Mouse (Mus musculus) macrophage (primary cell): ENCODE data around the gene Gse1. TPM values are rescaled to one million over a fixed set of nuclear protein-coding genes. Genes with fewer than 3 reads are reported as not detected.

Experiments
- H3K27ac ChIP-seq: fragments of 350-480 bp; formaldehyde crosslinking; 2 replicates; pipeline ENCODE4 v1.9.0; 2021
- H3K36me3 ChIP-seq: fragments of 350-480 bp; formaldehyde crosslinking; 2 replicates; pipeline ENCODE4 v1.9.0; 2021; ENCODE audit errors: inconsistent target
- H3K4me3 ChIP-seq: fragments of 350-480 bp; formaldehyde crosslinking; 2 replicates; pipeline ENCODE4 v1.9.0; 2021; ENCODE audit errors: inconsistent target
- H3K79me2 ChIP-seq: fragments of 350-480 bp; formaldehyde crosslinking; 2 replicates; pipeline ENCODE4 v1.9.0; 2021; ENCODE audit errors: inconsistent target
- WGBS: methylation state at CpG from one replicate; pipeline ENCODE4 v1.1.7; 2026; ENCODE audit warnings: inconsistent platforms; ENCODE audit not compliant: missing documents; 5-methylcytosine and 5-hydroxymethylcytosine counted together
- polyA plus RNA-seq: library from polyadenylated mRNA; stranded (reverse); fragments of 250-400 nt; gene quantifications from 3 replicates; pipeline ENCODE4 v1.2.4, GENCODE M21; 2018; ENCODE audit warnings: inconsistent platforms

Gene Gse1
- polyA plus RNA-seq, 1 experiment from 2014 or later: 10.8 TPM

DNA sequence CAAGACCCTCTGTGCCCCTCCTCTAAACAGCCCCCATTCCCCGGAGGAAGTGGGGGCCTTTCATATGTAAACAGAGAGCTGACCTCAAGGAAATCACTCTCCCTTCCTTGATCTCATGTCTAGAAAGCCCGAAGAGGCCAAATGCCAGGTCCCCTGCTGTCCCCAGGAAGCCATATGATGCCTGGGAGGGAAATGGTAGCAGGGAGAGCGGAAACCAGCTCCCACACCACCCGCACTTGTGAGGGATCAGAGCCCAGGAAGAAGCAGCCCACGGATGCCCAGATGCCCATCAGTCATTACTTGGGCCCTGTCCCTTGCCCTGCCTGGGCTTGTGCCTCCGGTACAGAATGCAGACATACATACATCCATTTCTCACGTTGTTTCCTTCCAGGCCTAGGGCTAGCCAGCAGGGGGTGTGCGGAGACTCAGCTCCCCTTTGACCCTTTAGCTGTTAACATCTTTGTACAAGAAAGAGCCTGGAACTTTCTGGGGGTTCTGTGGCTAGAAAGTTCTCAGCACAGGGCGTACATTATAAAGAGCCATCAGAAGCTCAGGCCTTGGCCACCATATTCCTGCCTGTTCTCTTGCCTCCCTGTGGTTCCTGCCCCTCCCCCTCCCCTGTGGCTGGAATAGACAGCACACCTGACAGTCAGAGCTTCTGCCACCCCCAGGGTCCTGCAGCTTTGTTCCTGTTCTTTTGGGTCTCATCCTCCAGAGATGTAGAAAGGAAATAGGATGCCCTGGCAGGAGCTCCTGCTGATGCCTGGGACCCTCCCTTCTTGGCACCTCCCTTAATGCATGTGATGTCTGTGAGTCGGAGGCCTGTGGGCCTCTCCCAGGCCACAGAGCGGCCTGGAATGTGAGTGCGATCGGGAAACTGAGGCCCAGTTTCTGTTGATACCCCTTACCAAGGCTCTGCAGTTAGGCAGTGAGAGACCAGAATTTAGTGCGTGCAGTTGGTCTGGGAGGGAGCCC is 180.3 kb downstream of the Gse1 start:
- no peak overlapping the region for H3K4me3 ChIP-seq
- 72% methylated on average over 14 of the region's 14 CpGs for WGBS
- no peaks in the 10 kb centered on the region for H3K36me3 ChIP-seq
- H3K27ac ChIP-seq: no peak overlapping the region
- no peaks in the 10 kb centered on the region for H3K79me2 ChIP-seq

DNA sequence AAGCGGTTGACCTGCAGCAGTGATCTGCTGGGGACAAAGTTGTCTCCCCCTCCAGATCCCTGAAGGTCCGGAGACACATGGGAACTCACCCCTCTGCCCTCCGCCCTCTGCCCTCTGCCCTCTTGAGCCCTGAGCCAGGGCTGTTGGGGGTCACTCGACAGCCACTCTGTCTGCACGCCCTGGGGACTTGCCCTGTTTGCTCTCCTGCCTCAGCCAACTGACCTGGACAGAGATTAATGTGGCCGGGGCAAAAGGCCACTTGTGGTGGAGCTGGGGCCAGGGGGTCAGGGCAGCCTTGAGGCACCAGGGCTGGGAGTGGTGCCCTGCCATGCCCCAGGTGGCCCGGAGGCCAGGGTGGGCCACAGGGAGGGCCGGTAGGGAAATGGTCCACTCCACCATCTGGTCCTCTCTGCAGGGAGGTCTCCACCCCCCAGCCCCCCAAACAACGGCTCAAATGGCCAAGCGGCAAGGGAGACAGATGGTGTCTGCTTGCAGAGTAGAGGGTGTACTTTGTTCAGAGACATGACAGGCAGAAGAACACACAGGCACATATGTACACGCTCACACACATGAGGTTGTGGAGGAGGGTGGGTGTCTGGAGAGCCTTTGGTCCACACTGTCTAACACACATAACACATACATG is 181.2 kb downstream of the Gse1 start:
- 95% methylated on average over 10 of the region's 11 CpGs for WGBS
- H3K27ac ChIP-seq: no peak overlapping the region
- H3K36me3 ChIP-seq: no peaks in the 10 kb centered on the region
- no peak overlapping the region for H3K4me3 ChIP-seq
- no peaks in the 10 kb centered on the region for H3K79me2 ChIP-seq

DNA sequence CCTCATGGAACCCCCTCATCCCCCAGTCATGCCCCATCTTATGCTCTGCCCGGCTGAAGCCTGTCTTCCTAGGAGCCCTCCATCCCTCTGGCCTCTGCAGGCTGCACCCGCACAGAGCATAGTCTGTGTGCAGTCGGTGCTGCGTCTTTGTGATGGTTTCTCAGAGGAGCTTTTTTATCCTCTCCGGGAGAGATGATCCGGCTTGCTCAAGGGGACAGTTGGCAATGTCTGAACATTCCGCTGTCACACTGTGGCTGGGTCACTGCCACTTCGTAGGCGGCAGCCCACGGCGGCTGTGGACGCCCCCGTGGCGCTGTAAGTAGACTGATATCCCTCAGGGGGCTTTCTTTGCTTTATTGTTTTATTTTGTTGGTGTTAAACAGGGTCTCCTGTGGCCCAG is 182.8 kb downstream of the Gse1 start:
- Histone ChIP-seq H3K36me3 (no peaks in the 10 kb centered on the region), H3K79me2 (no peaks in the 10 kb centered on the region), H3K4me3 (no peak overlapping the region), H3K27ac (no peak overlapping the region)
- 92% methylated on average over 12 of the region's 14 CpGs for WGBS

DNA sequence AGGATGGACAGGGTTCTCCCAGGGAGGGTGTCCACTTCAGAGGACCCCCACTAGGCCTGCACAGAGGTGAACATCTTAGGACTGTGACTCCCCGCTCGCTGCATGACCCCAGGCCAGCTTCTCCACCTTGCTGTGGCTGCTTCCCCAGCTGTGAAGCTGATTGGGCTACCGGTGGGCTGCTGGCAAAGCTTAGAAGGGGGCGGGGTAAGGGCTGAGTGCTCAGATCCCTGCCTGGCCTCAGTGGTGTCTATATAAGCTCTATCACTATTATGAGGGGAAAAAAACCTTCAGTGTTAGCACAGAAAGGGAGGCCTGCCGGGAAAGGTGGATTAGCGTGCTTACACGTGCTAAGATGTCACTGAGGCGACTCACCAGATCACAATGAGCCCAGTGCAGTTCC is 183.6 kb downstream of the Gse1 start:
- 93% methylated on average over 8 of the region's 8 CpGs for WGBS

DNA sequence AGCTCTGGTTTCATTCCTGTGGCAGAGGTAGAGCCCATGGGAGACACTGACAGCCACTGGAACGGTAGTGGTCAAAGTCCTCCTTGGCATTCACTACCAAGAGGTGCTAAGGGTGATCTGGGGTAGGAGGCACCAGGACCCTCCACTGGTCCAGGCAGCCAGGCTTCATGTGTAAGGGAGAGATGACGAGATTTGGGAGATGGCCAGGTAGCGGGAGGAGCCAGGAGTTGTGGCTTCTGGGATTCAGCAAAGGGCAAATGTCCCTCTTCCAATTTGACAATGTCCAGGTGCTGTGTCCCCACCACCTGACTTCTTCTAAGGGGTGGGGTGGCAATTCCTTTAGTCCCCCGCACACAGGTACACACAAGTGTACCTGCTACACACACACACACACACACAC is 184.1 kb downstream of the Gse1 start:
- H3K79me2 ChIP-seq: no peaks in the 10 kb centered on the region
- WGBS: 92% methylated on average over 4 of the region's 4 CpGs
- H3K27ac ChIP-seq: no peak overlapping the region
- H3K36me3 ChIP-seq: no peaks in the 10 kb centered on the region
- H3K4me3 ChIP-seq: no peak overlapping the region

More for the DNA sequence above, 183.6 kb downstream of the Gse1 start:
- no peak overlapping the region for H3K4me3 ChIP-seq
- H3K36me3 ChIP-seq: no peaks in the 10 kb centered on the region
- H3K79me2 ChIP-seq: no peaks in the 10 kb centered on the region
- no peak overlapping the region for H3K27ac ChIP-seq

DNA sequence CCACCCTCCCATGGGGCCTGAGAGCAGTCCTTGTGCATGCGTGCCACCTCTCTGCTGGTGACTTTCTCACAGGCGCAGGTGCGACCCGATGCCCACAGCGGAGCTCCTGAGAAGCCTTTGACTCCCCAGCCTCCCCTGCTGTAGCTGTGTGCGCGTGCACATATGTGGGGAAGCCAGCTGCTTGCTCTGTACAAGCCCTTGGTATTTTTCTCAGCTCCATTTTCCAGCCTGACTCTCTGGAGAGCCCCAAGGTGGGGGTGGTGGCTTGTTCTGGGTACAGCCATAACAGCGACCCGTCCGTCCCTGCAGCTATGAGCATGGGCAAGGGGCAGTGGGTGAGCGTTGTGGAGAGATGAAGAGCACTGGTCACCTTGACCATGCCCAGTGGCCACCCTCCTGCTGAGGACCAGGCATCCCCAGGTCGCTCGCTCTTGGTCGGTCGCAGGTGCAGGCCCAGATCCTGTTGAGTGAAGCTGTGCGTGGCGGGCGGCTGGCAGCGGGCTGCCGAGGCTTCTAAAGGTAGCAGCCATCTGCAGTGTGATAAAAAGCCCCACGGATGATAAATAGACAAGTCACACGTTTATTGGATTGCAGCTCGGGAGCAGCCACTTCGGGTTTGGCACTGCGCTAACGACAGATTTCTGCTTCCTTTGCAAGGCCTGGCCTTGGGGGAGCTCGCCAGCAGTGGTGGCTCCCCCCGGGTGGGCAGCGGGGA is 184.8 kb downstream of the Gse1 start:
- H3K27ac ChIP-seq: no peak overlapping the region
- no peak overlapping the region for H3K4me3 ChIP-seq
- WGBS: 82% methylated on average over 29 of the region's 29 CpGs

DNA sequence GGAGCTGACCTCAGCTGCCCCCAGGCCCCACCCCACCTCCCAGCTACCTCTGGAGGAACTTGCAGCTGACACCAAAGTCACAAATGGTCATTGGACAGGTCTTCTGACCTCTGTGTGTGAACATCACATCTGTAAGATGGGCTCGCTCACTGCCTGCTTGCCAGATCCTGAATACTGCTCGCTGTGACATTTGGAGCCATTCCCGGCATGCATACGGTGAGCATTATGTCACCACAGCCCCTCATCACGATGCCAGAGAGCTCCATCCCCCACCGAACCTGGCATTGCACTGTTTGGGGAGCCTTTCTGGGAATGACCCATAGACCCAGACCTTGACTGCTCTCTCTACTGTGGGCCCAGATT is 185.4 kb downstream of the Gse1 start:
- no peak overlapping the region for H3K4me3 ChIP-seq
- H3K79me2 ChIP-seq: no peaks in the 10 kb centered on the region
- 93% methylated on average over 6 of the region's 6 CpGs for WGBS
- no peaks in the 10 kb centered on the region for H3K36me3 ChIP-seq
- H3K27ac ChIP-seq: no peak overlapping the region

More for the DNA sequence above, 184.8 kb downstream of the Gse1 start:
- no peaks in the 10 kb centered on the region for H3K36me3 ChIP-seq
- no peaks in the 10 kb centered on the region for H3K79me2 ChIP-seq

DNA sequence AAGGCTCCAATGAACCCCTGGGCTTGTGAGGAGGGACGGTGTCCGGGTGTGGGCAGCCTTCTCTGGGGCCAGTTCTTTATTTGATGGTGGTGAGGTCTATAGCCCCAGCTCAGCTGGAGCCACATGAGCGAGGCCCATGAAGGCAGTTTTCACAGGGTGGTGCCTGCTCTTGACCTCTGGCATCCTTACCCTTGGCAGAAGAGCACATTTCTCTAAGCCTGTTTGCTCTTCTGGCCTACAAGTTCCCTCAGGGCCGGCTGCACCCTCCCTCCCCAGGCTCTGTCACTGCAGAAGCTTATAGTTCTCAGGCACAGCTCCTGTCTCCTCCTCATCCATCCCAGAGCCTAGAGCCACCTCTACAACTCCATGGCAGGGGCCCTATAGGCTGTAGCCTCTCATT is 186.0 kb downstream of the Gse1 start:
- WGBS: 93% methylated on average over 4 of the region's 4 CpGs
- no peaks in the 10 kb centered on the region for H3K79me2 ChIP-seq
- H3K36me3 ChIP-seq: no peaks in the 10 kb centered on the region
- H3K4me3 ChIP-seq: no peak overlapping the region
- H3K27ac ChIP-seq: no peak overlapping the region

DNA sequence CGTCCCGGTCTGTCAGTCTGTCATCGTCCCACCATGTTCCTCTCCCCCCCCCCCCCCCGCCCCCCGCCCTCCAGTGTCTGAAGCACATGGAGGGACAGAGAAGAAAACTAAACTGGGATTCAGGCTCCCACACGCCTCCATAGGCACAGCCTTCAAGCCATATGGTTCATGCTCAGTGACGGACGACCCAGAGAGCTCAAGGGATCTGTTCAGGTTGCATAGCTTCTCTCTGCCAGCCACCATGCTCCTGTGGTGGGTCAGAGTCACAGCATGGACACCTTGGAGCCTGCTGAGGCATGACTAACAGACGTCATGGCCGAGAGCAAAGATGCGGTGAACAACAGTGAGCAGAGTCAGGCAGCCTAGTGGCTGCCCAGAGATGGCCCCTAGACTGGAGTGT is 187.2 kb downstream of the Gse1 start:
- H3K27ac ChIP-seq: no peak overlapping the region
- no peak overlapping the region for H3K4me3 ChIP-seq
- no peaks in the 10 kb centered on the region for H3K36me3 ChIP-seq
- 90% methylated on average over 5 of the region's 11 CpGs for WGBS
- no peaks in the 10 kb centered on the region for H3K79me2 ChIP-seq

DNA sequence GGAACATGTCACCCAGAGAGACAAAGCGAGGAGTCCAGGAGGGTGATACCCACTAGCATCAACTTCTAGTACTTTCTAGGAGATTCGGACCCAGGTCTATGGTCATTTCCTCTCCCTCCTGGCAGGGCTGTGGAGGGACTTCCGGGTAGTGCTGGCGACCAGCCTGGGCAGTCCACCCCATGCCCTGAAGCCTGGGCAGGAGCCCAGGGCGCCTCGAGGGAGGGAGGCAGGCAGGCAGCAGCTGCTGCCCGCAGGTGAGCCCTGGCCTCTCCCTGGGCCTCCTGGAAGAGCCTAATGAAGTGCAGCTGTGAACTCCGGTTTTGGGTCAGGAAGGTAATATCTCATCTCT is 187.9 kb downstream of the Gse1 start:
- 58% methylated on average over 6 of the region's 8 CpGs for WGBS
- H3K4me3 ChIP-seq: no peak overlapping the region
- no peaks in the 10 kb centered on the region for H3K79me2 ChIP-seq
- H3K36me3 ChIP-seq: no peaks in the 10 kb centered on the region
- H3K27ac ChIP-seq: no peak overlapping the region

DNA sequence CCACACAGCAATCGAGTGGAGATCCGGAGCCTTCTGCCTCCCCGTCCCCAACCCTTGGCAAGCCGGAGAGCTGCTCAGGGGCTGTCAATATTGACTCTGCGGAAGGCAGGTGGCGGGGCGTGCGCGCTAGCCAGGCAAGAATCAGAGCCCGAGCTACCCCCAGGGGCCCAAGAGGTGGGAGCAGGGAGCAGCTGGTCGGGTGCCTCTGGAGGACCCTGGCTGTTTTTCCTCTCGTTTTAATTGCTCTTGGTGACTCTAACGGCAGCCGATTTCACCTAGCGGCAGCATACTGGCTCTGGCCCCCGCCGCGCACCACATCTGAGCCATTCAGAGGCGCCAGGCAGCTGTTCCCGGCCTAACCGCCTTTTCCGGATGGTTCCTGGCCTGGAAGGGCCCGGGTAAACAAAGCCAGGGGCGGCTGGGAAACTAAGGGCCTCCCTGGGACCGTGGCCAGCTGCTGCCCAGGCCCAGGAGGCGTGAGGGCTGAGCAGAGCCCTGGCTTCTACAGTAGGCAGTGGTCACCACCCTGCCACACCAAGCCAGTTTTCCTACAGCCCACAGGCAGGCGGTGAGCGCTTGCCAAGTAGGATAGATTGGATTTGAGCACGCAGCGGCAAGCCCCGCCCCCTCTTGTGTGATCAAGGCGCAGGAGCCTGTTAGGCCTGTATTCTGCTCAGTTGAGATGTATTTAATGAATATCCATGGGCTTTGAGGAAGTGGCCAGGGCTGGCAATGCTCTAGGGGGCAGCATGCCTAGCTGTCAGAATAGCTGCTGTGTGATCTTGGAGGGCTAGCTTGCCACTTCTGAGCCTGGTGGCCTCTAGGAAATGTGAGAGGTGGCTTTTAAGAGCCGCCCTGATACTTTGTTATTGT is 188.5 kb downstream of the Gse1 start:
- Histone ChIP-seq H3K79me2 (no peaks in the 10 kb centered on the region), H3K4me3 (no peak overlapping the region), H3K36me3 (no peaks in the 10 kb centered on the region), H3K27ac (no peak overlapping the region)
- WGBS: 37% methylated on average over 33 of the region's 33 CpGs

DNA sequence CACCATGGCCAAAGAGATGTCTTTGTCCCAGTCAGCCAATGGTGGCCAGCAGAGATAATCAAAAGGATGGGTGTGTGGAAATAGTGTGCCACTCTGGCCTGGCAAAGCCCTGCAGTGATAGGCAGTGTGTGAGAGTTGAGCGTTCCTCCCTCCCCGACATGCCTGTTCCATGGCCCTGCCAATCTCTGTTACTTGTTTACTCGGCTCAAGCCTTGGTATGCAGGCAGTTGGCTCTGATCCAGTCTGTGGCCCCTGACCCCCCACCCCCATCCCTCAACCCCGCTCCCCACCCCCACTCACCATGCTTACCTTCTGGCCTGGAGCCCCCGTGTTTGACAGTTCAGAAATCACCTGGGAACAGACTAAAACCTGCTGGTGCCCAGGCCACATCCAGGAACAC is 189.9 kb downstream of the Gse1 start:
- Histone ChIP-seq H3K36me3 (no peaks in the 10 kb centered on the region), H3K4me3 (no peak overlapping the region), H3K79me2 (no peaks in the 10 kb centered on the region), H3K27ac (no peak overlapping the region)
- 86% methylated on average over 5 of the region's 5 CpGs for WGBS

DNA sequence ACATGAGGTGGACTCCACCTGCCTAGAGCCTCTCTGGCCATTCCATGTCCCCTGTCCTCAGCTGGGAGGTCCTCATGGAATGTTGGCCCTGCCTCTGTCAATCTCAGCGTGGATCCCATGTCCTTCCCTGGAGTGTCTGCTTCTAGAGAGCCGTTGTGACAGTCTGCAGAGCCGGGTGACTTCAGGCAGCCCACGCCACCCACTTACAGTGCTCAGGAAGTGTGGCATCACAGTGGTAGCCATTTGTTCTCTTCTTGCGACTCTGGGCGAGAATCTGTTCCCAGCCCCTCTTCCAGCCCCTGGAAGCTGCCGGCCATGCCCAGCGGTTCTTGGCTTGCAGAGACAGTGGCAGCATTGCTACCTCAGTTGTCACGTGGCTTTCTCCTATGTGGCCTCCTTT is 191.4 kb downstream of the Gse1 start:
- WGBS: 85% methylated on average over 9 of the region's 9 CpGs
- H3K36me3 ChIP-seq: no peaks in the 10 kb centered on the region
- H3K79me2 ChIP-seq: no peaks in the 10 kb centered on the region
- H3K27ac ChIP-seq: no peak overlapping the region
- no peak overlapping the region for H3K4me3 ChIP-seq

DNA sequence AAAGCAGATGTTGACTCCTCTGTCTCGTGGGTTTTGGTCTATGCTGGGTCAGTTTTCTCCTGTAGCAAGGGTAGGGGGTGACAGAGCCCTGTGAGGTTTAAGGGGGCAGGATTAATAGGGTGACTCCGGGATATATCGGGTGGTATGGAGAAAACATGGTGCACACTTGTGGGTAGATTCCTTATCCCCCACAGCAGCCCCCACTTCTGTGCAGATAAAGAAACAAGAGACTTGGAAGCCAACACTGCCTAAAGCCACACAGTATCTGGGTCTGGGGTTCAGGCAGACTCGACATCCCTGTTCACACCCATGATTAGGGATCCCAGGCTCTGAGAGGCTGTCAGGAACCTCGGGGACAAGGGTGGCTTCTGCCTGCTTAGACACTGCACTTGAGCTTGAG is 192.0 kb downstream of the Gse1 start:
- WGBS: 88% methylated on average over 5 of the region's 5 CpGs

More for the DNA sequence above, 192.0 kb downstream of the Gse1 start:
- Histone ChIP-seq H3K79me2 (no peaks in the 10 kb centered on the region), H3K36me3 (no peaks in the 10 kb centered on the region), H3K4me3 (no peak overlapping the region), H3K27ac (no peak overlapping the region)
